Mouse (Mus musculus): Measurements from ENCODE around the gene Prnd.

- no peak for TF ChIP-seq CTCF (IDR thresholded peaks at IDR 0.05; ENCODE audit: low read depth, low read length)
- no peak for TF ChIP-seq POLR2A (IDR thresholded peaks at IDR 0.05; ENCODE audit: borderline replicate concordance, low read depth, low read length)
Observed at GRCm38 (mm10) chr2:132003916-132004315, 53.3 kb downstream of the Prnd start.

Data from bone marrow macrophage, adult 2 months (primary cell).